ENCODE assay signal across 7 mouse cellular contexts in the genomic region with DNA sequence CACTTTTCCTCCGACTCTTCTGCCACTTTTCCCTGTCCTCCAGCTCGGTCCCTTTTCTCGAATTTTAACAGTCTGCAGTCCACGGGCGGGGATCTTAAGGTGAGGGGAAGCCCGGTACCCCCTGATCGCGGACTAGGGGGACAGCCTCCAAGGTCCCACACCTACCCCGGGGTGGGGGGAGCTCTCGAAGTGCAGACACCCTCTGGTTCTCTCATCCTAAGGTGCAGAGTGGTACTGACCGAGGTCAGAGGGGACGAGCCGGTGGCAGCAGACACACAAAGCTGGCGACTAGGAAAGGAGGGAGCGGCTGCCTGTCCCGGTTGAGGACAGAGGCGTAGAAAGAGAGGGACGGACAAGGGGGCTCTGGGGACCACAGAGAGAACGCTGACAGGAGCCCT. TPM values are rescaled to one million over a fixed set of nuclear protein-coding genes. Genes with fewer than 3 reads are reported as not detected.
DNase-seq lines count a peak whose midpoint lies in the region; ATAC-seq lines count a peak whose summit lies in the region.

No protein-coding gene starts in this region.

- H3K4me1 ChIP-seq in lung, embryonic 16.5 days (replicated peaks; ENCODE audit: control insufficient read depth, insufficient read depth, low read length) = peaks cover 9% of the 10 kb centered on the region; the same call in 1 of the 2 replicates
- no peaks in the 10 kb centered on the region for H3K4me1 ChIP-seq in embryonic facial prominence, embryonic 11.5 days (ENCODE audit: control insufficient read depth, insufficient read depth, low read length)
- H3K4me1 ChIP-seq in heart, embryonic 16.5 days (ENCODE audit: control insufficient read depth, insufficient read depth, low read length) = peaks cover 7% of the 10 kb centered on the region

- H3K9me3 ChIP-seq in lung, embryonic 16.5 days (ENCODE audit: control insufficient read depth, low read length) = no peaks in the 10 kb centered on the region
- H3K9me3 ChIP-seq in embryonic facial prominence, embryonic 11.5 days (replicated peaks; ENCODE audit: control insufficient read depth, low read length) = no peaks in the 10 kb centered on the region
- H3K9me3 ChIP-seq in heart, embryonic 16.5 days (replicated peaks; ENCODE audit: control insufficient read depth, low read length) = no peaks in the 10 kb centered on the region

- H3K27me3 ChIP-seq in lung, embryonic 16.5 days (ENCODE audit: control insufficient read depth, insufficient read depth, low read depth, low read length) = no peaks in the 10 kb centered on the region
- no peaks in the 10 kb centered on the region for H3K27me3 ChIP-seq in embryonic facial prominence, embryonic 11.5 days (ENCODE audit: control insufficient read depth, insufficient read depth, low read length)
- no peaks in the 10 kb centered on the region for H3K27me3 ChIP-seq in heart, embryonic 16.5 days (ENCODE audit: control insufficient read depth, insufficient read depth, low read length)

- H3K27ac ChIP-seq in lung, embryonic 16.5 days (ENCODE audit: low read length) = peak overlapping the region; percentile 76
- H3K27ac ChIP-seq in embryonic facial prominence, embryonic 11.5 days (replicated peaks; ENCODE audit: low read depth, low read length) = peak overlapping the region; percentile 72
- H3K27ac ChIP-seq in heart, embryonic 16.5 days (ENCODE audit: low read length) = peak overlapping the region; percentile 92
- H3K27ac ChIP-seq in macrophage = peak overlapping the region; percentile 93

- peak overlapping the region; percentile 79 for H3K9ac ChIP-seq in lung, embryonic 16.5 days (ENCODE audit: low read length)
- H3K9ac ChIP-seq in embryonic facial prominence, embryonic 11.5 days (replicated peaks; ENCODE audit: low read length) = peak overlapping the region; percentile 90
- peak overlapping the region; percentile 88 for H3K9ac ChIP-seq in heart, embryonic 16.5 days (ENCODE audit: low read length)

- ATAC-seq in lung, embryonic 16.5 days (ENCODE audit: low read depth) = no peak; the same call in 1 of the 2 replicates
- ATAC-seq in embryonic facial prominence, embryonic 11.5 days (replicated peaks; ENCODE audit: insufficient number of reproducible peaks, low FRiP score, low TSS enrichment, low read depth) = 0 out of 2 replicates have a peak, but pooled peaks have one; percentile 17
- peak; percentile 34; the same call in 1 of the 2 replicates for ATAC-seq in heart, embryonic 16.5 days (replicated peaks; ENCODE audit: extremely low read depth, insufficient read depth, low FRiP score)

- H3K36me3 ChIP-seq in lung, embryonic 16.5 days (ENCODE audit: control insufficient read depth, insufficient read depth, low read length) = no peaks in the 10 kb centered on the region
- H3K36me3 ChIP-seq in embryonic facial prominence, embryonic 11.5 days (replicated peaks; ENCODE audit: control insufficient read depth, insufficient read depth, low read depth, low read length) = no peaks in the 10 kb centered on the region
- H3K36me3 ChIP-seq in heart, embryonic 16.5 days (ENCODE audit: control insufficient read depth, insufficient read depth) = no peaks in the 10 kb centered on the region
- no peaks in the 10 kb centered on the region for H3K36me3 ChIP-seq in macrophage (ENCODE audit: inconsistent target)

- under 1% methylated on average over 19 of the region's 19 CpGs for WGBS in lung, embryonic 16.5 days
- 0% methylated on average over 19 of the region's 19 CpGs for WGBS in embryonic facial prominence, embryonic 11.5 days
- under 1% methylated on average over 19 of the region's 19 CpGs for WGBS in heart, embryonic 16.5 days
- WGBS in macrophage (ENCODE audit: missing documents) = under 1% methylated on average over 19 of the region's 19 CpGs

- H3K4me3 ChIP-seq in lung, embryonic 16.5 days (ENCODE audit: low read length) = peak overlapping the region; percentile 71
- H3K4me3 ChIP-seq in embryonic facial prominence, embryonic 11.5 days (ENCODE audit: low read depth, low read length) = peak overlapping the region; percentile 87
- H3K4me3 ChIP-seq in heart, embryonic 16.5 days (ENCODE audit: low read length) = peak overlapping the region; percentile 76
- peak overlapping the region; percentile 100 for H3K4me3 ChIP-seq in macrophage (ENCODE audit: inconsistent target)

- no peak for DNase-seq in lung, adult 18-20 months
- DNase-seq in embryonic facial prominence, embryonic 11.5 days (ENCODE audit: low spot score) = no peak
- DNase-seq in thymus, postnatal 14 days = peak; percentile 58
- no peak for DNase-seq in kidney, postnatal 36 days

- peak overlapping the region; percentile 75 for H3K4me2 ChIP-seq in lung, embryonic 16.5 days (ENCODE audit: low read depth, low read length)
- peak overlapping the region; percentile 77 for H3K4me2 ChIP-seq in embryonic facial prominence, embryonic 11.5 days (ENCODE audit: low read depth, low read length)
- peak overlapping the region; percentile 80 for H3K4me2 ChIP-seq in heart, embryonic 16.5 days (ENCODE audit: low read depth, low read length)

- H3K79me2 ChIP-seq in macrophage (ENCODE audit: inconsistent target) = peaks cover 53% of the 10 kb centered on the region

RNA-seq across cellular contexts. Expression of a gene that starts 0.6 kb away (rescaled TPM):
- 103 and 113 TPM in 2 replicates for polyA plus RNA-seq in lung, embryonic 16.5 days (2015; fragmentation: Nextera tagmentation; extraction: Ambion mirVana)
- 121 and 127 TPM in 2 replicates for polyA plus RNA-seq in embryonic facial prominence, embryonic 11.5 days (2014; fragmentation: Nextera tagmentation; extraction: Ambion mirVana)
- 84.6 and 90.4 TPM in 2 replicates for polyA plus RNA-seq in heart, embryonic 16.5 days (2015; fragmentation: Nextera tagmentation; extraction: Ambion mirVana)
- total RNA-seq in macrophage (2018; cell fraction: chromatin; rRNA removed) = 100 to 1,000 TPM; 193 to 792 (median 580) TPM
- total RNA-seq in macrophage (2018; cell fraction: cytosol; rRNA removed) = 10 to 100 TPM; 41.5 to 90.6 (median 71.6) TPM
- total RNA-seq in macrophage (2018; cell fraction: nucleus; rRNA removed) = 100 to 1,000 TPM; 124 to 452 (median 250) TPM
- polyA plus RNA-seq in macrophage (2018) = 50.4 to 96.1 TPM (median 84.7 TPM) in 3 replicates

RNA-seq across cellular contexts. Expression of a gene that starts 25.2 kb away (rescaled TPM):
- 563 and 593 TPM in 2 replicates for polyA plus RNA-seq in lung, embryonic 16.5 days (2015; fragmentation: Nextera tagmentation; extraction: Ambion mirVana)
- polyA plus RNA-seq in embryonic facial prominence, embryonic 11.5 days (2014; fragmentation: Nextera tagmentation; extraction: Ambion mirVana) = 937 and 1,031 TPM in 2 replicates
- polyA plus RNA-seq in heart, embryonic 16.5 days (2015; fragmentation: Nextera tagmentation; extraction: Ambion mirVana) = 323 and 367 TPM in 2 replicates
- total RNA-seq in macrophage (2018; cell fraction: chromatin; rRNA removed) = 100 to 1,000 TPM; 298 to 475 (median 399) TPM
- 10 to 100 TPM; 63.8 to 95.5 (median 73.3) TPM for total RNA-seq in macrophage (2018; cell fraction: cytosol; rRNA removed)
- total RNA-seq in macrophage (2018; cell fraction: nucleus; rRNA removed) = 100 to 1,000 TPM; 193 to 423 (median 284) TPM
- 60.3 to 155 TPM (median 85.0 TPM) in 3 replicates for polyA plus RNA-seq in macrophage (2018)

RNA-seq across cellular contexts. Expression of a gene that starts 55.5 kb away (rescaled TPM):
- 76.4 and 83.2 TPM in 2 replicates for polyA plus RNA-seq in lung, embryonic 16.5 days (2015; fragmentation: Nextera tagmentation; extraction: Ambion mirVana)
- polyA plus RNA-seq in embryonic facial prominence, embryonic 11.5 days (2014; fragmentation: Nextera tagmentation; extraction: Ambion mirVana) = 109 and 110 TPM in 2 replicates
- 56.8 and 59.2 TPM in 2 replicates for polyA plus RNA-seq in heart, embryonic 16.5 days (2015; fragmentation: Nextera tagmentation; extraction: Ambion mirVana)
- total RNA-seq in macrophage (2018; cell fraction: chromatin; rRNA removed) = 100 to 1,000 TPM in 1 of 26 experiments, 10 to 100 TPM in 25; 55.7 to 110 (median 73.2) TPM
- total RNA-seq in macrophage (2018; cell fraction: cytosol; rRNA removed) = 10 to 100 TPM; 28.0 to 43.5 (median 35.0) TPM
- 10 to 100 TPM; 41.8 to 88.6 (median 58.4) TPM for total RNA-seq in macrophage (2018; cell fraction: nucleus; rRNA removed)
- 29.1 to 47.2 TPM (median 39.6 TPM) in 3 replicates for polyA plus RNA-seq in macrophage (2018)
